Mouse (Mus musculus): ENCODE data around the gene Hmgxb4.

Hmgxb4 gene

DNA sequence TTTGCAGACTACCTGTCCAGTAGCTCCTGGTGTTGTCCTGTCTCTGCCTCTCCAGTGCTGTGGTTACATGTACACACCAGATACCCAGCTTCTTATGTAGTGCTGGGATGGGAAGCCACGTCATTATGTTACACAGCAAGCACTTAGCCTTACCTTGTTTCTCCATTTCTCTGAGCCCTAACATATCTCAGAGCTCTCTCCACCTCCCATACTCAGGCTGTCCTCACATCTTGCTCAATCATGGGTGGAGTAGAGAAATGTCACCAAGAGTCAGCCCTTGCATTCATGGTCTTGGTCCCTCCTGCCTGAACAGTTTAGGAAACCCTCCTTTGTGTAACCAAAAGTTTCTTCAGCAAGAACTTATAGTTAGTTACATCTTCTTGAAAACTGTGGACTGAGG is 46.6 kb downstream of the Hmgxb4 start:
- POLR2A ChIA-PET: interaction anchor here in 2 of 4 experiments (2.7 to 3.9 kb wide), 2 partner anchors 15 to 69 kb away, joined by 13 to 16 read pairs; partner anchors contain the start of gene Mcm5 (in 1 of the 2)
- CTCF ChIA-PET: interaction anchor here in 2 of 4 experiments (0.5 to 1.0 kb wide), 2 partner anchors 32 to 59 kb away, joined by 3 to 5 read pairs; no protein-coding TSS in a partner anchor

DNA sequence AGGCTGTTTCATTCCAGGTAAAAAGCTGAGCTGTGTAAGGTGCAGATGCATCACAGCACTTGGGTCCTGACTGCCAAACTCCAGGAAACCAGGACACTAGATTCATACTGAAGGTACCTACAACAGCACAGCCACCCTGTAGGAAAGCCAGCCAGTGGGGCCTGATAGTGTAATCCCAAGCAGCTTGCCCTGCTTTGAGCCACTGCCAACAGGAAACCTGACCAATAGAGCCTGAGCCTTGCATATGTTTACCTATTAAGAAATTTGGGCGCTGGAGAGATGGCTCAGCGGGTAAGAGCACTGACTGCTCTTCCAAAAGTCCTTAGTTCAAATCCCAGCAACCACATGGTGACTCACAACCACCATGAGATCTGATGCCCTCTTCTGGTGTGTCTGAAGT is 49.0 kb downstream of the Hmgxb4 start:
- ChIA-PET POLR2A (interaction anchor here in 2 of 4 experiments (0.7 to 4.1 kb wide), 7 partner anchors 8 to 1669 kb away, joined by 3 to 16 read pairs (median 4); partner anchors contain the start of genes Mcm5 (in 1 of the 2) and Tom1 (in 1 of the 2)), CTCF (interaction anchor here in 2 of 4 experiments (0.6 to 2.9 kb wide), 3 partner anchors 18 to 169 kb away, joined by 3 to 9 read pairs (median 3); no protein-coding TSS in a partner anchor)

DNA sequence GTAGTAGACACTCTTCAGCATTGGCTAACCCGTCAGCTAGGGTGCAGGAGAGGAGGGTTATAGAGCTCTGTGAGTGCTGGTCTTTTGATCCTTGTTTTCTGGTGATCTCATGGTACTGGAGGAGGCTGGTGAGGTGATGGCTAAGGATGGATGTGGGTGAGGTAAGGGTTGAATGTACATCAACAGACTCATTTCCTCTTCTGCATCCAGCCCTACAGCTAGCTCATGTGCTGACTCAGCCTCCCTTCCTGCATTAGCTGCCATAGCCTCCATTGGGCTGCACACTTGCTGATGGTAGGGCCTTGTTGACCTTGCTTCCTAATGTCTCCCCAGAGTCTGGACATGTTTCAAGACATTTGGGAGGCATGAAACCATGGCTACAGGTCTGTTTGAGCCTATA is 49.8 kb downstream of the Hmgxb4 start:
- POLR2A ChIA-PET: interaction anchor here in 2 of 4 experiments (0.6 to 4.1 kb wide), 12 partner anchors 9 to 462 kb away, joined by 3 to 18 read pairs (median 4); partner anchors contain the start of genes Tom1 (in 2 of the 2), Hmox1 (in 1 of the 2) and Mcm5 (in 1 of the 2)
- CTCF ChIA-PET: interaction anchor here in 2 of 4 experiments (1.0 to 2.9 kb wide), 3 partner anchors 29 to 107 kb away, joined by 3 to 9 read pairs (median 3); no protein-coding TSS in a partner anchor

DNA sequence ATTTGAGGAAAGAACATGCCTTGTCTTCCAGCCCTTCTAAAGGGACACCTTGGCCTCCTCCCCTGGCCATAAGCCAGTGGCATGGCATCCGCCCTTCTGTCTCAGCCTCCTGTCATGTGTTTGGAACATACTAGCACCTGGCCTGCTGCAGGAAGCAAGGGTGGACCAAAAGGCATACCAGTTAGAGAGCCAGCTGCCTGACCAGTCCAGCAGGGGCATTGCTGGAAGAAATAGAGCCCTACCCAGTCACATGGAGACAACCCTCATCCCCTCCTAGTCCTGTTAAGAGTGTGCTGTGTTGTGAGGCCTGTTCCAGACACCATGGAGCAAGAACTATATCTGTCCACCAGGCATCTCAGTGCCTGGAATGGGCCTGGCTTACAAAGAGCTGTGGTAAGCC is 53.1 kb downstream of the Hmgxb4 start:
- ChIA-PET CTCF (interaction anchor here in 1 of 4 experiments (0.6 kb wide), 1 partner anchor 23 kb away, joined by 3 read pairs; no protein-coding TSS in a partner anchor), POLR2A (interaction anchor here in 2 of 4 experiments (1.0 to 1.6 kb wide), 5 partner anchors 9 to 172 kb away, joined by 3 to 6 read pairs (median 3); partner anchors contain the start of gene Mcm5 (in 1 of the 2))

DNA sequence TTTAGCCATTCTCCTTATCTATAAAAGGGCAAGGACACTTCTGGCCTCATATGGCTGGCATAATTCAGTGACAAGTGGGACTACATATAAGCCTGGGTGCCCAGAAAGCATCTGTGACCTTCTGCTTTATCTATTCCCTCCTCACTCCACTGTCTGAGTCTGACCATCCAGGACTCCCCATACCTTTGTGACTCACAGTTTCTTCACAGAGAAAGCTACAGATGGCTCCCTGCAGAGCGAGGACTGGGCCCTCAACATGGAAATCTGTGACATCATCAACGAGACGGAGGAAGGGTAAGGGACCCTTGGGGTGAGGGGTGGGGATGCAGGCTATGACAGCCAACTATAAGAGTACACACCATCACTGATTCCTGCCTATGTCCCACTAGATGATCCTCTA is 54.6 kb downstream of the Hmgxb4 start:
- ChIA-PET CTCF (no interaction called here), POLR2A (interaction anchor here in 2 of 4 experiments (0.6 to 1.5 kb wide), 4 partner anchors 13 to 176 kb away, joined by 3 read pairs; partner anchors contain the start of gene Tom1 (in 1 of the 2))

DNA sequence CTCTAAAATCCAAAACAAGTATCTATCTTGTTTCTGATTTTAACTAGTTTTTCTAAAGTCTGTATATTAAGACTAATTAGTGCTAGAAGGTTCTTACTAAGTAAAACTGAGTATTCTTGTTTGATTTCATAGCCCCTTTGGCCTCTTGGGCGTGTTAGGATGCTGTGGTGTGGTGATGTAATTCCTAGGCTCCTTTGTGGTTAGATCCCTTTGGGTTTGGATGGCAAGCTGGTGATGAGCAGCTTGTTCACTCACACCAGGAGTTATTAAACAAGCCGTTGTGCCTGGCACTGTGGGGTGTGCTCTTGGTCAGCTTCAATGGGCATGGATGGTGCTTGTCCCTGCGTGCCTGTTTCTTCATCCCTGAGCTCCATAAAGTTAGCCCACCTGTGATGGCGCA is 60.2 kb downstream of the Hmgxb4 start:
- POLR2A ChIA-PET: interaction anchor here in 2 of 4 experiments (0.6 to 3.0 kb wide), 8 partner anchors 10 to 141 kb away, joined by 3 to 12 read pairs (median 4); partner anchors contain the start of gene Mcm5 (in 1 of the 2)
- CTCF ChIA-PET: interaction anchor here in 2 of 4 experiments (0.6 kb wide), 2 partner anchors 18 to 19 kb away, joined by 3 read pairs; no protein-coding TSS in a partner anchor

DNA sequence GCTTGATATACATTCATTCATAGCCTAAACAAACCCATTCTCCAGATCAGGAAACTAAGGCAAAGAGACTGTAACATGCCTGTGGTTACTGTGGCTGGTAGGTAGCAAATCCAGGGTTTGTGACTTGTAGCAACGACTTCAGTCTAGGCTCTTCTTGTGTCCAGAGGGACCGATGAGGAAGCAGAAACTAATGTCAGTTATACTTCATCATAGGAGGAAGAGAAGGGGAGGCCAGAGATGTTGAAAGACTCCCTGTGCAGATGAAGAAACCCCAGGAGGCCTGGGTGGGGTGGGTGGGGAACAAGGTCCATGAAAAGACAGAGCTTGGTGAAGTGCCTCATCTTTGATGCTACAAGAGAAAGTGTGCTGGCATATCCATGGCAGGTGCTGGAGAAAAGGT is 62.5 kb downstream of the Hmgxb4 start:
- CTCF ChIA-PET: no interaction called here
- POLR2A ChIA-PET: interaction anchor here in 2 of 4 experiments (0.7 to 3.0 kb wide), 9 partner anchors 13 to 62 kb away, joined by 3 to 12 read pairs (median 4); partner anchors contain the start of genes Hmox1 (in 1 of the 2) and Mcm5 (in 1 of the 2)

DNA sequence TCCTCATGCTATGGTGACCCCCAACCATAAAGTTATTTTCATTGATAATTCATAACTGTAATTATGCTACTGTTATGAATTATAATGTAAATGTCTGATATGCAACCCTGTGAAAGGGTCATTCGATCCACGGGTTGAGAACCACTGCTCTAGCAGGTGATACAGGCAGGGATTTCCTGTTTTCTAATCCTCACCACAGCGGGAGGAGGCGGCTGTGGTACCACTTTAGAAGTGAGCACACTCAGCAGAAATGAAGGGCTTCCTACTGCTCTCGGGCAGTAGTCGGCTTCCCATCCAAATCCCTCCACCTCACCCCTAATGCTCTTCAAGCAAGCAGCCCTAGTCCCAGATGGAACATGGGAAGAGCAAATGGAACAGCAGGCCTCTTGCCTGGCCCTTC is 66.9 kb downstream of the Hmgxb4 start:
- POLR2A ChIA-PET: interaction anchor here in 3 of 4 experiments (0.8 to 1.4 kb wide), 6 partner anchors 12 to 62 kb away, joined by 3 to 4 read pairs (median 3); partner anchors contain the start of gene Mcm5 (in 1 of the 3)

DNA sequence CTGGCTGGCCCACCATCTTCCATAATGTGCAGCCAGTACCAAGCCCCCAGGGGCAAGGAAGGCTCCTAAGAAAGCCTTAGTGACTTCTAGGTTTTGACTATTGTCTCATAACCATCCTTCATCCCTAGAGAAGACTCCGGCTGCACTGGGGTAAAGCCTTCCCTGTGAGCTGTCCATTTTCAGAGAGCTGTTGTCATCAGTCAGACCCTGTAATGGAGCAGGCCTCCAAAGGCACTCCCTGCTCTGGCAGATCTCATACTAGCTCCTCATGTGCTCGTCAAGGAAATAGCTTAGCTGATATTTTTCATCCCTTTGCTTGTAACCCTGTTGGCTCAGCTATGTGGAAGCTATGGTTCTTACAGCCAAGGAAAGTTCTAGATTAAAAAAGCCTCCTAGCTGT is 67.7 kb downstream of the Hmgxb4 start:
- ChIA-PET CTCF (interaction anchor here in 2 of 4 experiments (0.8 to 1.4 kb wide), 2 partner anchors 11 kb away, joined by 5 to 6 read pairs; no protein-coding TSS in a partner anchor), POLR2A (interaction anchor here in 3 of 4 experiments (0.7 to 2.5 kb wide), 8 partner anchors 11 to 61 kb away, joined by 3 to 10 read pairs (median 3); partner anchors contain the start of gene Hmox1 (in 1 of the 3))

More for the DNA sequence above, 66.9 kb downstream of the Hmgxb4 start:
- CTCF ChIA-PET: no interaction called here

DNA sequence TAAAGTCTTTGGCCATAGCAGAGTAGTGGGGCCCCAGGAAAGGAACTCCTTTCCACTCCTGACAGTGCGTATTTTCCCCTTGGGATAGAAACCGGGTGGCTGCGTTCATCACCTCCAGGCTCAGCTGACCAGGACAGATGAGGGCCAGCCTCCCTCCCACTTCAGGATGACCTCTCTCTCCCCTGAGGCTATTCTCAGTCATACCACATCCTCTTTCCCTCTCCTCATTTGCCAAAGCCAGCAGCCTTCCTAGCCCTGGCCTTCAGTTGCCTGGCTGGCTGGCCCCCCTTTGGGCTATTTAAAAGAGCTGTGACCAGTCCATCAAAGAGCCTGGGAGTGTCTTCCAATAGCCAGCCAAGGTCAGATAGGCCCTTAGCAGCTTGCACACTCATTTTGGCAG is 70.1 kb downstream of the Hmgxb4 start:
- ChIA-PET CTCF (no interaction called here), POLR2A (interaction anchor here in 3 of 4 experiments (0.5 to 2.5 kb wide), 6 partner anchors 8 to 100 kb away, joined by 3 to 10 read pairs (median 4); partner anchors contain the start of genes Hmox1 (in 1 of the 3) and Mcm5 (in 1 of the 3))

DNA sequence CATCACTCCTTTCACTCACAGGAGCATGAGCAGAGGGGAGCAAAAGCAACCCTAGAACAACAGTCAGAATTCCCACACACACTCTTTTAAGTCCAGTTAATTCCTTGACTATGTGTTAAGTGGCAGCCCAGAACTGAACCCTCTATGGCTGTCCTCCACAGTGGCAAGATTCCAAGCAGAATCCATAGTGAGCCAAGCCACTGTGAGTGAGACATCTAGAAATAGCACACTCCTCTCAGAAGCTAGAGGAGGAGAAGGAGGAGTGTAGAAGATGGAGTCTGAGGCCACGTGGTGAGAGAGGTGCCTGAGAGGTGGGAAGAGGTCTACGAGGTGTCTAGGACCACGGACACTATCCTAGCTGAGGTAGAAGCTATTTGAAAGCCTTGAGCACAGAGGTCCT is 71.6 kb downstream of the Hmgxb4 start:
- ChIA-PET CTCF (no interaction called here), POLR2A (interaction anchor here in 3 of 4 experiments (0.9 to 2.0 kb wide), 5 partner anchors 14 to 45 kb away, joined by 3 to 6 read pairs (median 3); partner anchors contain the start of genes Mcm5 (in 2 of the 3) and Hmox1 (in 1 of the 3))

DNA sequence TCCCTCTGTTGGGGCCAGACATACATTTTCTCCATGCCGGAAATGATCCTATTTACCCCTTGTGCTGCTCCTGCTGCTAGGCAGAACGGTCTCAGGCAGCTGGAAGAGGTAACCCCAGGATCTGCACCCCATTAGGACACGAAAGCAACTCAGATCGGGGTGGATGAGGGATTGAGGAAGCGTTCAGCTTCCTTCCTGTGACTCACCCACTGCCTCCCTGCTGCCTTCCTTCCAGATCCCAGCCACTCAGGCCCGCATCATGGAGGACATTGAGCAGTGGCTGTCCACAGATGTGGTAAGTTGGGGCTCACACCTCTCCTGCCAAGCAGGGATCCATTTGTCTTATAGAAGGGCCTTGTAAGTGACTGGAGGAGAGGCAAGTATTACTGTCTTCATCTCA is 74.1 kb downstream of the Hmgxb4 start:
- POLR2A ChIA-PET: interaction anchor here (0.5 to 2.2 kb wide), 8 partner anchors 13 to 46 kb away, joined by 3 to 10 read pairs (median 5); partner anchors contain the start of genes Hmox1 (in 1 of the 4) and Mcm5 (in 1 of the 4)
- CTCF ChIA-PET: no interaction called here

DNA sequence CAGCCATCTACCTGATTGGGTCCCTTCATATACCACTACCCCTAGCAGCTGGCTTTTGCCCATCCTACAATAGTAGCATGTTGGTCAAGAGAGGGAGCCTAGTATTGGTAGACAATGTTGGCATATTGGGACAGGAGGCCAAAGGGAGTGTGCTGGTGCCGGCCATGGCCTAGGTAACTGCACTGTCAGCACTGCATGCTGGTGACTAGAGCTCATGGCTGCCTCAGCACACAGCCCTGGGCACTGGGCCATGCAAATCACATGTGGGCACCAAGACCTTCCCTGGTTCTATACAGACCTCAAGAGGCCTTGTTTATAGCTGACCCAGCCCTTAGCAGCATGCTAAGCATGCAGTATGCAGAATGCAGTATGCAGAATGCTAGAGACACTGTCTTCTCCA is 77.1 kb downstream of the Hmgxb4 start:
- ChIA-PET CTCF (interaction anchor here in 3 of 4 experiments (0.9 to 3.5 kb wide), 8 partner anchors 8 to 164 kb away, joined by 3 to 66 read pairs (median 10); partner anchors contain the start of genes Mcm5 (in 3 of the 3) and Hmox1 (in 1 of the 3)), POLR2A (interaction anchor here (0.5 to 9.9 kb wide), 19 partner anchors 14 to 1750 kb away, joined by 3 to 247 read pairs (median 16); partner anchors contain the start of genes Hmox1 (in 3 of the 4), Mcm5 (in 3 of the 4) and Rasd2 (in 1 of the 4))

DNA sequence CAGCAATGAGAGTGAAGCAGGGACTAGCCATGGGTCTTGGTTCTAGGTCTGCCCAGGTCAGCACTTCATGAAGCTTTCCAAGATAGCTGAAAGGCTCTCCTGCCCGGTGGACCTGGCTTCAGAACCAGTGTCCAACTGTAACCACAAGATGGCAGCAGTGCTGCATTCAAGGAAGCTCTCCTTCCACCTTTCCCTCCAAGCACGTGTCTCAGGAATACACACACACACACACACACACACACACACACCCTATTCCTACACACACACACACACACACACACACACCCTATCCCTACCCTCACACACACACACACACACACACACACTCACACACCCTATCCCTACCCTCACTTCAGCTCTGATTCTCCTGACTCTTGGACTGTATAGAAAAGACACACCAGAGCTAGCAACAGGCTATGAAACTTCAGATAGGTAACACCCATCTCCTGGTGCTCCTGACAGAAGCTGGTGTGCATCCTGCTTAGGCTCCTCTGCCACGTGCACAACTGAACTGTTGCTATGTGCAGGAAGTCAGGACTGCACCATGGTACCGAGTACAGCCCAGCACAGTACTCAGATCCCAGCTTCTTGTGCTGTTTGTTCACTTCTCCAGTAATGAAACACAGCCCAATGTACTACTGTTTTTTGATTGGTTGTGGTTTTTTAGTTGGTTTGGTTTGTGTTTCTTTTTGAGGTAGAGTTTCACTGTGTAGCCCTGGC is 78.6 kb downstream of the Hmgxb4 start:
- CTCF ChIA-PET: interaction anchor here (0.6 to 3.5 kb wide), 101 partner anchors 8 to 1997 kb away, joined by 3 to 66 read pairs (median 5); partner anchors contain the start of genes Mcm5 (in 4 of the 4), Rasd2 (in 3 of the 4), Hmox1 (in 2 of the 4) and Tom1 (in 1 of the 4)
- POLR2A ChIA-PET: interaction anchor here (0.6 to 9.9 kb wide), 72 partner anchors 9 to 339 kb away, joined by 3 to 247 read pairs (median 4); partner anchors contain the start of genes Hmox1 (in 4 of the 4), Mcm5 (in 4 of the 4), Rasd2 (in 2 of the 4) and Tom1 (in 2 of the 4)

DNA sequence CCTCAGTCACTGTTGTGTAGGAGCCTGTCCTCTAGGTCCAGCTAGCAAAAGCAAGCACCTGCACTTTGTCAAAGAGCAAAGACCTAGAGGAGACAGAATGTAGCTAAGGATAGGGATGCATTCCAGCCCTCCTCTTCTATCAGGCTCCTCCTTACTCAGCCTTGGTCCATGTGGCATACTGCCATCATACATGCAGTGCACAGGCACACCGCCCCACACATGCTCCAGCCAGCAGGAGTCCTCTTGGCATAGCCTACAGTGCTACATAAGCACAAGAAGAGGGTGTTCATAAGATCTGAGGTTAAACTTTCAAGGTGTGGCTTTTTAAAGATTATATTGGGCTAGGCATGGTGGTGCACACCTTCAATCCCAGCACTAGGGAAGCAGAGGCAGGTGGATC is 81.7 kb downstream of the Hmgxb4 start:
- ChIA-PET POLR2A (interaction anchor here in 3 of 4 experiments (1.2 to 9.9 kb wide), 10 partner anchors 9 to 60 kb away, joined by 3 to 247 read pairs (median 8); partner anchors contain the start of genes Mcm5 (in 3 of the 3) and Hmox1 (in 1 of the 3)), CTCF (no interaction called here)

DNA sequence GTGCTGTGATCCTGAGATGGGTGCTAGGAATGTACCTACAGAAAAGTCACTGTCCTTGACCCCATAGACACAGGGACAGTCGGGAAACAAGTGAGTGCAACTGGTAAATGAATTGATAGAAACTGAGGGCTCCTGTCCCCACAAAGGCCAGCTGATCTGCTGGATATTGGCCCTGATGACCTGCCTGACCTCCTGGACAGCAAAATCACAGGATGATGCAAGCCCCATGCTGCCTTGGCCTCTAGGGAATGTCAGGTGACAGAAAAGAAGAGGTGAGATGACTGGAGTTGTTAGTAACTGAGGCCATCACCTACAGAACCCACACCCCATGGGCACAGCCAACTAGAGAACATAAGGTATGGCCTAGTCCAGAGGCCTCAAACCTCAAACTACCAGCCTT is 85.1 kb downstream of the Hmgxb4 start:
- POLR2A ChIA-PET: interaction anchor here in 3 of 4 experiments (0.7 to 9.9 kb wide), 7 partner anchors 11 to 45 kb away, joined by 3 to 247 read pairs (median 6); partner anchors contain the start of genes Mcm5 (in 3 of the 3), Hmox1 (in 2 of the 3) and Tom1 (in 1 of the 3)
- CTCF ChIA-PET: no interaction called here

DNA sequence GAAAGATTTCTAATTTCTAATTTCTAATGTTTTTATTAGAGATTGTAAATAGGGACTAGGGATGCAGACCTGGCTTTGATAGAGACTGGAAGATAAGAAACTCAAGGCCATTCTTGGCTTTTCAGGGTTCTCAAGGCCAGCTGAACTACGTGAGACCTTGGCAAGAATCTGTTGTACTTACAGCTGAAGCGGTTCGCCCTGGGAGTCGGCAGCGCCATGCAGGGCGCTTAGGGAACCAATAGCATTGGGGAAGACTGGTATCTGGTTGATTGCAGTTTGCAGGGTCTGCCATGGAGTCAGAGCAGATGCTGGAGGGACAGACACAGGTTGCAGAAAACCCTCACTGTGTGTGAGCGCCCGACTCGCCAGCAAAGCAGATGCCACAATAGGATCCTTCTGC is 85.7 kb downstream of the Hmgxb4 start:
- ChIA-PET POLR2A (interaction anchor here in 2 of 4 experiments (1.4 to 9.9 kb wide), 3 partner anchors 14 to 31 kb away, joined by 6 to 147 read pairs (median 6); partner anchors contain the start of genes Hmox1 (in 2 of the 2) and Mcm5 (in 1 of the 2)), CTCF (no interaction called here)

Data from embryonic stem cell, embryonic (primary cell).